Mouse (Mus musculus) embryo, embryonic 10.5 days (tissue): ENCODE measurements around the gene Cyp27b1.
"Not testable (repeated sequence)": the region's sequence is repeated elsewhere in the genome, so short reads cannot be mapped to it uniquely, and the experiment has no call there.

Source experiments
- DNase-seq: peaks from one replicate; pipeline ENCODE4 v3.0.0-alpha.2; 2015; ENCODE audit warnings: low spot score

The Cyp27b1 gene

GRCm38 (mm10) chr10:127069281-127070189 lies 21.5 kb downstream of the Cyp27b1 start:
- peak; percentile 86 for DNase-seq

- DNase-seq = peak; percentile 98
These were observed 22.4 kb downstream of the Cyp27b1 start, which contains the start of gene Tspan31 for GRCm38 (mm10) chr10:127070190-127071121. Tspan31 (minus strand) TSS chr10:127070264.

GRCm38 (mm10) chr10:127071203-127071602 lies 23.2 kb downstream of the Cyp27b1 start:
- no peak for DNase-seq

GRCm38 (mm10) chr10:127072270-127072669 lies 24.2 kb downstream of the Cyp27b1 start:
- not testable (repeated sequence) for DNase-seq

- not testable (repeated sequence) for DNase-seq
These were observed 24.9 kb downstream of the Cyp27b1 start for GRCm38 (mm10) chr10:127072969-127073368.

- no peak for DNase-seq
These were observed 25.9 kb downstream of the Cyp27b1 start for GRCm38 (mm10) chr10:127073981-127074380.

- DNase-seq = no peak
These were observed 27.0 kb downstream of the Cyp27b1 start, which contains the start of gene Agap2 for GRCm38 (mm10) chr10:127075080-127075479. Agap2 (plus strand) TSS chr10:127075284.

GRCm38 (mm10) chr10:127075651-127076050 lies 27.6 kb downstream of the Cyp27b1 start:
- no peak for DNase-seq

GRCm38 (mm10) chr10:127076082-127076481 lies 28.0 kb downstream of the Cyp27b1 start:
- DNase-seq = no peak

GRCm38 (mm10) chr10:127077515-127077914 lies 29.5 kb downstream of the Cyp27b1 start:
- DNase-seq = no peak

- DNase-seq = no peak
These were observed 30.1 kb downstream of the Cyp27b1 start for GRCm38 (mm10) chr10:127078001-127078676.

GRCm38 (mm10) chr10:127078677-127079575 lies 30.9 kb downstream of the Cyp27b1 start:
- DNase-seq = peak; percentile 78

GRCm38 (mm10) chr10:127079665-127080391 lies 31.8 kb downstream of the Cyp27b1 start:
- peak; percentile 46 for DNase-seq

GRCm38 (mm10) chr10:127080901-127081780 lies 33.1 kb downstream of the Cyp27b1 start:
- DNase-seq = peak; percentile 30

GRCm38 (mm10) chr10:127081996-127082620 lies 34.1 kb downstream of the Cyp27b1 start:
- peak; percentile 65 for DNase-seq

GRCm38 (mm10) chr10:127083292-127083914 lies 35.4 kb downstream of the Cyp27b1 start:
- no peak for DNase-seq

GRCm38 (mm10) chr10:127083915-127084306 lies 35.9 kb downstream of the Cyp27b1 start:
- no peak for DNase-seq

GRCm38 (mm10) chr10:127085052-127085451 lies 37.0 kb downstream of the Cyp27b1 start:
- no peak for DNase-seq
